Mouse (Mus musculus) spleen, adult 2 months (tissue): ENCODE measurements around the gene Cachd1.

ENCODE experiments used
- CTCF ChIP-seq: fragments of 200-500 bp; IDR thresholded peaks from 2 replicates; pipeline ENCODE4 v1.5.1; 2011; ENCODE audit warnings: mild to moderate bottlenecking, inconsistent platforms; ENCODE audit not compliant: insufficient read depth, insufficient read length, insufficient replicate concordance; ENCODE audit errors: extremely low read depth
- POLR2A ChIP-seq: fragments of 200-500 bp; IDR thresholded peaks from 2 replicates; pipeline ENCODE4 v1.6.1; 2011; ENCODE audit warnings: low read depth, low read length, inconsistent platforms

DNA sequence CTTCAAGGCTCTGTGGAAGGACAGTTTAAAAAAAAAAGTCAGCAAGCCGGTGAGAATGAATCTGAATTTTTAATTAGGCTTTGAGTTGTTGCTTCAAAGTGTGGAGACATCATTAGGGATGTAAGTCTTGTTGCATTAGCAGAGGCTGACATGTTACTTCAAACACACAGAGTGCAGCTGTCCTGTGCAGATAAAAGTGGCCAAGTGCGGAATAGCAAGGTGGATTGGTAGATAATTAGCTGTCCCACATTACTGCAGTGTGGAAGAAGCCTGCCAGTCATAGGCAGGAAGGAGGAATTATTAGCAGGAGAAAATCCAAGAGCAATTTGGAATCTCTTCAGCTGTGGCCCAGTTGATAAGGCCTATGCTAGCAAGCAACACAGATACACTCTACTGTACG is 10.7 kb downstream of the Cachd1 start:
- no peak for TF ChIP-seq CTCF
- no peak for TF ChIP-seq POLR2A
